Mouse (Mus musculus): Measurements from ENCODE around the gene Arih2. TPM values are rescaled to one million over a fixed set of nuclear protein-coding genes. Genes with fewer than 3 reads are reported as not detected.

Arih2 gene
- polyA plus RNA-seq, 1 experiment from 2014 or later: 54.8 TPM

- Histone ChIP-seq H3K27me3 (no peaks in the 10 kb centered on the region), H3K4me2 (replicated peaks) (no peak overlapping the region), H3K4me1 (peaks cover 15% of the 10 kb centered on the region), H3K9ac (no peak overlapping the region), H3K4me3 (no peak overlapping the region), H3K27ac (no peak overlapping the region), H3K36me3 (peaks cover 26% of the 10 kb centered on the region), H3K9me3 (replicated peaks) (no peaks in the 10 kb centered on the region)
- no peak for ATAC-seq (ENCODE audit: low FRiP score)
- WGBS: 67% methylated on average over 2 of the region's 2 CpGs
Measured at GRCm38 (mm10) chr9:108600011-108600410, 49.2 kb downstream of the Arih2 start.

- Histone ChIP-seq H3K27ac (no peak overlapping the region), H3K4me3 (no peak overlapping the region), H3K27me3 (no peaks in the 10 kb centered on the region), H3K4me2 (replicated peaks) (no peak overlapping the region), H3K9me3 (replicated peaks) (no peaks in the 10 kb centered on the region), H3K36me3 (peaks cover 18% of the 10 kb centered on the region), H3K4me1 (peaks cover 15% of the 10 kb centered on the region), H3K9ac (no peak overlapping the region)
- no peak for ATAC-seq (ENCODE audit: low FRiP score)
- WGBS: 72% methylated on average over 4 of the region's 4 CpGs
Measured at GRCm38 (mm10) chr9:108599021-108599566, 50.1 kb downstream of the Arih2 start.

GRCm38 (mm10) chr9:108596998-108597764, 52.0 kb downstream of the Arih2 start, which contains the start of gene P4htm:
Gene P4htm, minus strand, starts transcription at chr9:108597667.
- Histone ChIP-seq H3K4me3 (peak within 1 kb of the TSS; percentile 69), H3K4me1 (peaks cover 15% of the 10 kb centered on the region)

GRCm38 (mm10) chr9:108594354-108594753, 54.8 kb downstream of the Arih2 start:
- Histone ChIP-seq H3K4me2 (replicated peaks) (no peak overlapping the region), H3K27me3 (no peaks in the 10 kb centered on the region; the same call in 1 of the 2 replicates), H3K36me3 (no peaks in the 10 kb centered on the region), H3K9ac (no peak overlapping the region), H3K4me1 (peaks cover 22% of the 10 kb centered on the region), H3K4me3 (no peak overlapping the region), H3K9me3 (replicated peaks) (no peaks in the 10 kb centered on the region), H3K27ac (no peak overlapping the region)
- no peak for ATAC-seq (ENCODE audit: low FRiP score)
- 85% methylated on average over 3 of the region's 3 CpGs for WGBS

More at GRCm38 (mm10) chr9:108596998-108597764, 52.0 kb downstream of the Arih2 start, which contains the start of gene P4htm:
- Histone ChIP-seq H3K9ac (peak within 1 kb of the TSS; percentile 78), H3K27me3 (no peaks in the 10 kb centered on the region), H3K4me2 (replicated peaks) (peak within 1 kb of the TSS; percentile 83), H3K27ac (peak within 1 kb of the TSS; percentile 74), H3K9me3 (replicated peaks) (no peaks in the 10 kb centered on the region), H3K36me3 (no peaks in the 10 kb centered on the region)
- peak; percentile 82 for ATAC-seq (ENCODE audit: low FRiP score)
- 3% methylated on average over 65 of the region's 69 CpGs for WGBS

- H3K4me2 ChIP-seq (replicated peaks): no peak overlapping the region
- 84% methylated on average over 4 of the region's 4 CpGs for WGBS
- no peak overlapping the region for H3K27ac ChIP-seq
- H3K36me3 ChIP-seq: no peaks in the 10 kb centered on the region
- no peaks in the 10 kb centered on the region; the same call in 1 of the 2 replicates for H3K27me3 ChIP-seq
- no peak overlapping the region for H3K4me3 ChIP-seq
- H3K9me3 ChIP-seq (replicated peaks): no peaks in the 10 kb centered on the region
- peaks cover 42% of the 10 kb centered on the region for H3K4me1 ChIP-seq
- ATAC-seq (ENCODE audit: low FRiP score): no peak
- H3K9ac ChIP-seq: no peak overlapping the region
Measured at GRCm38 (mm10) chr9:108591462-108591861, 57.7 kb downstream of the Arih2 start.

GRCm38 (mm10) chr9:108589229-108589628, 60.0 kb downstream of the Arih2 start:
- no peaks in the 10 kb centered on the region for H3K36me3 ChIP-seq
- peaks cover 39% of the 10 kb centered on the region for H3K4me1 ChIP-seq
- no peak overlapping the region for H3K4me2 ChIP-seq (replicated peaks)
- no peak overlapping the region for H3K4me3 ChIP-seq
- peak overlapping the region; percentile 98 for H3K27ac ChIP-seq
- no peaks in the 10 kb centered on the region; the same call in 1 of the 2 replicates for H3K27me3 ChIP-seq
- no peaks in the 10 kb centered on the region for H3K9me3 ChIP-seq (replicated peaks)
- no peak for ATAC-seq (ENCODE audit: low FRiP score)
- WGBS: 79% methylated on average over 5 of the region's 5 CpGs
- no peak overlapping the region for H3K9ac ChIP-seq

- Histone ChIP-seq H3K36me3 (0 out of 2 replicates have a peak, but pooled peaks cover 5% of the 10 kb centered on the region), H3K27me3 (peaks cover 9% of the 10 kb centered on the region; the same call in 1 of the 2 replicates), H3K27ac (peak overlapping the region; percentile 98), H3K9me3 (replicated peaks) (no peaks in the 10 kb centered on the region), H3K4me2 (replicated peaks) (peak overlapping the region; percentile 58), H3K4me3 (peak overlapping the region; percentile 21), H3K4me1 (peaks cover 39% of the 10 kb centered on the region), H3K9ac (peak overlapping the region; percentile 57)
- peak; percentile 98 for ATAC-seq (ENCODE audit: low FRiP score)
- 3% methylated on average over 14 of the region's 14 CpGs for WGBS
Measured at GRCm38 (mm10) chr9:108587571-108588180, 61.5 kb downstream of the Arih2 start.

GRCm38 (mm10) chr9:108579344-108579690, 69.9 kb downstream of the Arih2 start:
- ATAC-seq (ENCODE audit: low FRiP score): no peak; the same call in 1 of the 2 replicates
- Histone ChIP-seq H3K4me1 (peaks cover 47% of the 10 kb centered on the region), H3K36me3 (peaks cover 27% of the 10 kb centered on the region), H3K27ac (peak overlapping the region; percentile 97), H3K9ac (peak overlapping the region; percentile 96), H3K4me2 (replicated peaks) (peak overlapping the region; percentile 69), H3K9me3 (replicated peaks) (no peaks in the 10 kb centered on the region), H3K4me3 (peak overlapping the region; percentile 83), H3K27me3 (peaks cover 25% of the 10 kb centered on the region)
- WGBS: 64% methylated on average over 5 of the region's 5 CpGs

- Histone ChIP-seq H3K27ac (peak within 1 kb of the TSS; percentile 97), H3K4me1 (peaks cover 53% of the 10 kb centered on the region), H3K9me3 (replicated peaks) (no peaks in the 10 kb centered on the region), H3K27me3 (peaks cover 25% of the 10 kb centered on the region), H3K4me3 (peak within 1 kb of the TSS; percentile 83), H3K36me3 (peaks cover 33% of the 10 kb centered on the region), H3K4me2 (replicated peaks) (peak within 1 kb of the TSS; percentile 69), H3K9ac (peak within 1 kb of the TSS; percentile 96)
- peak; percentile 97 for ATAC-seq (ENCODE audit: low FRiP score)
- WGBS: 4% methylated on average over 51 of the region's 51 CpGs
Measured at GRCm38 (mm10) chr9:108578545-108579343, 70.4 kb downstream of the Arih2 start, which contains the start of gene Wdr6. Gene Wdr6, minus strand, starts transcription at chr9:108578739.

GRCm38 (mm10) chr9:108577934-108578544, 71.1 kb downstream of the Arih2 start:
- Histone ChIP-seq H3K27ac (peak overlapping the region; percentile 97), H3K4me3 (peak overlapping the region; percentile 83), H3K9ac (peak overlapping the region; percentile 96), H3K4me1 (peaks cover 59% of the 10 kb centered on the region), H3K27me3 (peaks cover 19% of the 10 kb centered on the region), H3K36me3 (peaks cover 35% of the 10 kb centered on the region), H3K9me3 (replicated peaks) (no peaks in the 10 kb centered on the region), H3K4me2 (replicated peaks) (peak overlapping the region; percentile 69)
- peak; percentile 69 for ATAC-seq (ENCODE audit: low FRiP score)
- WGBS: under 1% methylated on average over 24 of the region's 24 CpGs

GRCm38 (mm10) chr9:108577025-108577424, 72.2 kb downstream of the Arih2 start:
- Histone ChIP-seq H3K27ac (peak overlapping the region; percentile 35), H3K4me1 (peaks cover 59% of the 10 kb centered on the region), H3K36me3 (peaks cover 45% of the 10 kb centered on the region), H3K27me3 (peaks cover 16% of the 10 kb centered on the region), H3K4me3 (peak overlapping the region; percentile 83), H3K9ac (peak overlapping the region; percentile 96; the same call in 1 of the 2 replicates), H3K9me3 (replicated peaks) (no peaks in the 10 kb centered on the region), H3K4me2 (replicated peaks) (peak overlapping the region; percentile 69)
- 53% methylated on average over 6 of the region's 6 CpGs for WGBS
- no peak for ATAC-seq (ENCODE audit: low FRiP score)
